Mouse (Mus musculus) monocyte, adult 59 days (primary cell): Measurements from ENCODE around the gene Gpr108. TPM values are rescaled to one million over a fixed set of nuclear protein-coding genes. Genes with fewer than 3 reads are reported as not detected.

Experiments used
- total RNA-seq, 2 experiments: library from RNA; stranded (reverse); gene quantifications; one replicate each; pipeline ENCODE4 v1.2.4; 2023

Gpr108 gene
- 10 to 100 TPM; 68.4 to 72.0 TPM for total RNA-seq

GRCm38 (mm10) chr17:57248201-57248699 lies at the start of gene Gpr108:
Gene Gpr108, minus strand, starts transcription at chr17:57248446.

GRCm38 (mm10) chr17:57278943-57279590 lies 30.8 kb upstream of the Gpr108 start, which contains the start of gene Vav1:
Gene Vav1, plus strand, starts transcription at chr17:57279100.

GRCm38 (mm10) chr17:57249186-57250181 lies 1.2 kb upstream of the Gpr108 start, which contains the start of gene Trip10:
Gene Trip10, plus strand, starts transcription at chr17:57249455.

GRCm38 (mm10) chr17:57228014-57228413 lies 20.2 kb downstream of the Gpr108 start, which contains the start of gene C3:
Gene C3, minus strand, starts transcription at chr17:57228136.

GRCm38 (mm10) chr17:57194041-57194507 lies 54.2 kb downstream of the Gpr108 start, which contains the start of gene Tnfsf14:
Gene Tnfsf14, minus strand, starts transcription at chr17:57194177.

Other genes starting within 250 kb of the Gpr108 start
- gene Pspn, start 248.4 kb downstream of the Gpr108 start, total RNA-seq = 1 to 10 TPM in 1 of 2 experiments, not detected in 1; 1.6 TPM
- gene Gtf2f1, start 237.2 kb downstream of the Gpr108 start, total RNA-seq = 10 to 100 TPM; 46.9 to 54.3 TPM
- not detected for gene Gm17949, start 237.0 kb downstream of the Gpr108 start, total RNA-seq
- gene Khsrp, start 216.9 kb downstream of the Gpr108 start, total RNA-seq = 100 to 1,000 TPM in 1 of 2 experiments, 10 to 100 TPM in 1; 98.9 to 101 TPM
- not detected for gene Slc25a41, start 206.8 kb downstream of the Gpr108 start, total RNA-seq
- gene Crb3, start 189.3 kb downstream of the Gpr108 start, total RNA-seq = not detected
- gene Slc25a23, start 188.6 kb downstream of the Gpr108 start, total RNA-seq = 1 to 10 TPM; 4.1 to 5.2 TPM
- gene Dennd1c, start 169.9 kb downstream of the Gpr108 start, total RNA-seq = 100 to 1,000 TPM; 114 to 120 TPM
- gene Tubb4a, start 160.7 kb downstream of the Gpr108 start, total RNA-seq = not detected
- gene Tnfsf9, start 143.1 kb downstream of the Gpr108 start, total RNA-seq = 10 to 100 TPM; 15.9 to 16.5 TPM
- gene Cd70, start 98.7 kb downstream of the Gpr108 start, total RNA-seq = not detected
- gene Tnfsf14, start 54.3 kb downstream of the Gpr108 start, total RNA-seq = 1 to 10 TPM; 7.6 to 8.0 TPM
- gene C3, start 20.3 kb downstream of the Gpr108 start, total RNA-seq = 100 to 1,000 TPM; 192 to 277 TPM
- 10 to 100 TPM; 13.1 to 15.9 TPM for gene Trip10, start 1.0 kb upstream of the Gpr108 start, total RNA-seq
- 100 to 1,000 TPM; 176 to 191 TPM for gene Vav1, start 30.7 kb upstream of the Gpr108 start, total RNA-seq
- gene Adgre1, start 110.2 kb upstream of the Gpr108 start, total RNA-seq = 100 to 1,000 TPM; 189 to 204 TPM